Mouse (Mus musculus): ENCODE measurements around the gene Lrp8.

DNA sequence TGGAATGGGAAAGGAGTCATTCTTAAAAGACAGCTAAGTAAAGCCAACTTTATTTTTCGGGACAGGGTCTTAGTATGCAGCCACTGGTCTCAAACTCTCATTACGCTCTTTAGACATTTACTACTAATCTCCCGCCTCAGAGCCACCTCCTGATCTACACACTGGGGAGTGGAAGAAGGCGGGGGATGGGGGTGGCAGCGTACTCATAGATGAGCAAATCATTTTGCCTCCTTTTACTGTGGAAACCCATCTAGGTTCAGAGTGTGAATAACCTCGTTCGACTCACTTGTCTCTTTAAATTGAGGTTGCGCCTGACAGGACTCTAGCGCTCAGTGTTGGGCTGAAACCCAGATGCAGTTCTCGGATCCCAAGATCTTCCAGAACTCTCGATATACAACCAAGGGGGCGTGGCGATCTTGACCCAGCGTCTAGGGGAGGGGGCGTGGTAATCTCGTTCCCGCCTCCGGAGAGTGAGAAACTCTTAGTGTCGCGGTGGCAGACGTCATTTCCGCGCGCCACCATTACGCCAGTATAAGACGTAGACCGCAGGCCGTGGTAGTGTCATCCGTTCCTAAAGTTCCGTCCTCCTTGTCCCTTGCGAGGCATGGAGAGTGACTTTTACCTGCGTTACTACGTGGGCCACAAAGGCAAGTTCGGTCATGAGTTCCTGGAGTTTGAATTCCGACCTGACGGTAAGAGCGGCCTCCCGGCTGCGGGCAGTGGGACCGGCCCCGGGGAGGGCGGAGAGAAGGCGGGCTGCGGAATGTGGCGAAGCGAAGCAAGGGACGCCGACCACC lies 77.4 kb downstream of the Lrp8 start, which contains the start of gene Magoh:
- TF ChIP-seq GATA1 (IDR thresholded peaks at IDR 0.05; ENCODE audit: low read length): no peak
- no peak for TF ChIP-seq TAL1 (IDR thresholded peaks at IDR 0.05; ENCODE audit: low read length)
